Mouse (Mus musculus): ENCODE measurements at regions not wholly inside any gene's neighbourhood (a gene's known extent, or its start where the extent isn't known, plus 50 kb on each side); places are given as distances from the start of the nearest gene placed in this dataset.

- 90% methylated on average over 2 of the region's 2 CpGs for WGBS
- Histone ChIP-seq H3K27ac (no peak overlapping the region), H3K4me3 (no peak overlapping the region), H3K27me3 (ENCODE audit: insufficient read depth, poor library complexity, severe bottlenecking) (no peaks in the 10 kb centered on the region), H3K4me1 (replicated peaks) (no peaks in the 10 kb centered on the region), H3K36me3 (no peaks in the 10 kb centered on the region), H3K9me3 (no peaks in the 10 kb centered on the region)
- DNase-seq (ENCODE audit: low spot score): no peak
Observed at GRCm38 (mm10) chr12:118569811-118570210, 268.6 kb upstream of the Sp4 start.

GRCm38 (mm10) chr12:118566681-118567080 lies 265.4 kb upstream of the Sp4 start:
- Histone ChIP-seq H3K27ac (no peak overlapping the region), H3K27me3 (ENCODE audit: insufficient read depth, poor library complexity, severe bottlenecking) (peaks cover 3% of the 10 kb centered on the region; the same call in 1 of the 2 replicates), H3K4me1 (replicated peaks) (no peaks in the 10 kb centered on the region; the same call in 1 of the 2 replicates), H3K9me3 (no peaks in the 10 kb centered on the region), H3K4me3 (no peak overlapping the region), H3K36me3 (no peaks in the 10 kb centered on the region)
- DNase-seq (ENCODE audit: low spot score): no peak

- 38% methylated on average over 9 of the region's 9 CpGs for WGBS
- DNase-seq (ENCODE audit: low spot score): no peak
- H3K36me3 ChIP-seq: no peaks in the 10 kb centered on the region
Observed at GRCm38 (mm10) chr12:118564394-118565112, 263.3 kb upstream of the Sp4 start.

GRCm38 (mm10) chr12:118562226-118562625 lies 261.0 kb upstream of the Sp4 start:
- H3K36me3 ChIP-seq: no peaks in the 10 kb centered on the region
- DNase-seq (ENCODE audit: low spot score): no peak
- no peaks in the 10 kb centered on the region for H3K9me3 ChIP-seq
- WGBS: 58% methylated on average over 2 of the region's 2 CpGs
- H3K27ac ChIP-seq: no peak overlapping the region
- H3K27me3 ChIP-seq (ENCODE audit: insufficient read depth, poor library complexity, severe bottlenecking): peaks cover 3% of the 10 kb centered on the region; the same call in 1 of the 2 replicates
- no peak overlapping the region for H3K4me3 ChIP-seq
- H3K4me1 ChIP-seq (replicated peaks): no peaks in the 10 kb centered on the region; the same call in 1 of the 2 replicates

More at GRCm38 (mm10) chr12:118564394-118565112, 263.3 kb upstream of the Sp4 start:
- Histone ChIP-seq H3K27ac (no peak overlapping the region), H3K27me3 (ENCODE audit: insufficient read depth, poor library complexity, severe bottlenecking) (peaks cover 3% of the 10 kb centered on the region; the same call in 1 of the 2 replicates), H3K4me1 (replicated peaks) (no peaks in the 10 kb centered on the region; the same call in 1 of the 2 replicates), H3K4me3 (no peak overlapping the region), H3K9me3 (no peaks in the 10 kb centered on the region)

GRCm38 (mm10) chr12:118549071-118549470 lies 247.8 kb upstream of the Sp4 start:
- Histone ChIP-seq H3K27me3 (ENCODE audit: insufficient read depth, poor library complexity, severe bottlenecking) (no peaks in the 10 kb centered on the region), H3K4me1 (replicated peaks) (no peaks in the 10 kb centered on the region), H3K4me3 (no peak overlapping the region), H3K36me3 (no peaks in the 10 kb centered on the region), H3K9me3 (no peaks in the 10 kb centered on the region), H3K27ac (no peak overlapping the region)
- no peak for DNase-seq (ENCODE audit: low spot score)
- 94% methylated on average over 1 of the region's 1 CpGs for WGBS

- DNase-seq (ENCODE audit: low spot score): no peak
- 0 out of 2 replicates have a peak, but pooled peaks cover 3% of the 10 kb centered on the region for H3K4me1 ChIP-seq (replicated peaks)
- 0 out of 2 replicates have a peak, but pooled peaks cover 2% of the 10 kb centered on the region for H3K27me3 ChIP-seq (ENCODE audit: insufficient read depth, poor library complexity, severe bottlenecking)
- 51% methylated on average over 6 of the region's 6 CpGs for WGBS
- no peak overlapping the region for H3K4me3 ChIP-seq
- H3K36me3 ChIP-seq: no peaks in the 10 kb centered on the region
- H3K27ac ChIP-seq: no peak overlapping the region
- H3K9me3 ChIP-seq: no peaks in the 10 kb centered on the region
Observed at GRCm38 (mm10) chr12:118540336-118540735, 239.1 kb upstream of the Sp4 start.

- H3K9me3 ChIP-seq: no peaks in the 10 kb centered on the region
- no peaks in the 10 kb centered on the region for H3K36me3 ChIP-seq
- WGBS: 2% methylated on average over 10 of the region's 10 CpGs
- H3K27me3 ChIP-seq (ENCODE audit: insufficient read depth, poor library complexity, severe bottlenecking): peaks cover 63% of the 10 kb centered on the region
- H3K4me1 ChIP-seq (replicated peaks): peaks cover 12% of the 10 kb centered on the region
- DNase-seq (ENCODE audit: low spot score): peak; percentile 18
- no peak overlapping the region for H3K27ac ChIP-seq
- peak overlapping the region; percentile 40 for H3K4me3 ChIP-seq
Observed at GRCm38 (mm10) chr12:118530514-118530913, 229.3 kb upstream of the Sp4 start.

GRCm38 (mm10) chr12:118529428-118530361 lies 228.5 kb upstream of the Sp4 start:
- Histone ChIP-seq H3K36me3 (no peaks in the 10 kb centered on the region), H3K9me3 (no peaks in the 10 kb centered on the region), H3K4me3 (peak overlapping the region; percentile 40), H3K27ac (0 out of 2 replicates have a peak overlapping the region, but pooled peaks have one; percentile 23), H3K27me3 (ENCODE audit: insufficient read depth, poor library complexity, severe bottlenecking) (peaks cover 67% of the 10 kb centered on the region), H3K4me1 (replicated peaks) (peaks cover 12% of the 10 kb centered on the region)
- peak; percentile 38 for DNase-seq (ENCODE audit: low spot score)
- 3% methylated on average over 36 of the region's 36 CpGs for WGBS

GRCm38 (mm10) chr12:118521770-118522169 lies 220.5 kb upstream of the Sp4 start:
- no peak for DNase-seq (ENCODE audit: low spot score)
- Histone ChIP-seq H3K27ac (no peak overlapping the region), H3K4me3 (no peak overlapping the region), H3K36me3 (no peaks in the 10 kb centered on the region), H3K4me1 (replicated peaks) (peaks cover 35% of the 10 kb centered on the region), H3K27me3 (ENCODE audit: insufficient read depth, poor library complexity, severe bottlenecking) (peaks cover 34% of the 10 kb centered on the region), H3K9me3 (no peaks in the 10 kb centered on the region)
- 47% methylated on average over 2 of the region's 2 CpGs for WGBS

- H3K9me3 ChIP-seq: no peaks in the 10 kb centered on the region
- 39% methylated on average over 1 of the region's 1 CpGs for WGBS
- H3K27ac ChIP-seq: no peak overlapping the region
- peaks cover 35% of the 10 kb centered on the region for H3K4me1 ChIP-seq (replicated peaks)
- no peaks in the 10 kb centered on the region for H3K36me3 ChIP-seq
- peaks cover 34% of the 10 kb centered on the region for H3K27me3 ChIP-seq (ENCODE audit: insufficient read depth, poor library complexity, severe bottlenecking)
- no peak for DNase-seq (ENCODE audit: low spot score)
- H3K4me3 ChIP-seq: no peak overlapping the region
Observed at GRCm38 (mm10) chr12:118521329-118521728, 220.1 kb upstream of the Sp4 start.

- H3K4me3 ChIP-seq: no peak overlapping the region
- no peak overlapping the region for H3K27ac ChIP-seq
- H3K9me3 ChIP-seq: no peaks in the 10 kb centered on the region
- 28% methylated on average over 10 of the region's 10 CpGs for WGBS
- H3K27me3 ChIP-seq (ENCODE audit: insufficient read depth, poor library complexity, severe bottlenecking): peaks cover 28% of the 10 kb centered on the region
- no peak for DNase-seq (ENCODE audit: low spot score)
- H3K36me3 ChIP-seq: no peaks in the 10 kb centered on the region
- H3K4me1 ChIP-seq (replicated peaks): peaks cover 35% of the 10 kb centered on the region
Observed at GRCm38 (mm10) chr12:118519801-118520327, 218.6 kb upstream of the Sp4 start.

GRCm38 (mm10) chr12:118510989-118511388 lies 209.7 kb upstream of the Sp4 start:
- Histone ChIP-seq H3K36me3 (no peaks in the 10 kb centered on the region), H3K27ac (no peak overlapping the region), H3K4me3 (no peak overlapping the region), H3K27me3 (ENCODE audit: insufficient read depth, poor library complexity, severe bottlenecking) (peaks cover 13% of the 10 kb centered on the region; the same call in 1 of the 2 replicates), H3K4me1 (replicated peaks) (peaks cover 11% of the 10 kb centered on the region), H3K9me3 (no peaks in the 10 kb centered on the region)
- no peak for DNase-seq (ENCODE audit: low spot score)
- 68% methylated on average over 4 of the region's 4 CpGs for WGBS
